ENCODE assay signal across 8 mouse cellular contexts in the genomic region with DNA sequence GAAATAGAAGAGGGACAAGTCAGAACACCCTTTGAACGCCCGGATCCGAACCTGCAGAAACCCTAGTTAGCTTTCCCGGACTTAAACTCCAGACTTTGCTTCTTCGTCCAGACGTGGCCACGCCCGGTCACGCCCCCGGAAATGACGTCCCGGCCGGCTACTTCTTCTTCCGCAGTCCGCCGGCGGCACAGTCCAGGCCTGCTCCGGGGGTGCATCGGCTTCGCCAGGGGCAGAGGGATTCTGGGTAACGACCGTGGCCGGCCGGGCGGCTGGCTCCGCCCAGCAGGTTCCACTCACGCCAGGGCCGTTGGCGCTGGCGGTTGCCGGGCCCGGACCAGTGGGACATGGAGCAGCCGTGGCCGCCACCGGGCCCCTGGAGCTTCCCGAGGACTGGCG. TPM values are rescaled to one million over a fixed set of nuclear protein-coding genes. Genes with fewer than 3 reads are reported as not detected.
DNase-seq lines count a peak whose midpoint lies in the region; ATAC-seq and TF ChIP-seq lines count a peak whose summit lies in the region.

Cdc37l1 (plus strand) TSS at position 159 of the 396 bp plus-strand sequence.

- H3K27me3 ChIP-seq in forebrain, embryonic 16.5 days (replicated peaks; ENCODE audit: control insufficient read depth, insufficient read depth, low read length) = no peaks in the 10 kb centered on the region
- no peaks in the 10 kb centered on the region for H3K27me3 ChIP-seq in lung, embryonic 14.5 days (ENCODE audit: insufficient read depth, low read length)
- H3K27me3 ChIP-seq in thymus, adult 2 months (ENCODE audit: control insufficient read depth, insufficient read depth, low read length) = no peaks in the 10 kb centered on the region

- intact Hi-C loops in heart, postnatal 36 days (cut with DNase I) = loop anchor here (2.0 to 5.0 kb wide), 4 partner anchors 25 to 262 kb away; partner anchors contain the start of genes Ak3 and Jak2

- peaks cover 0 to 4% of the 10 kb centered on the region in 2 experiments; a peak in 1 of 4 replicates for H3K4me1 ChIP-seq in ES-E14 (ENCODE audit: control insufficient read depth in 2 of 2, insufficient read depth in 2 of 2, low read length in 2 of 2, poor library complexity in 1 of 2)
- peaks cover 24% of the 10 kb centered on the region for H3K4me1 ChIP-seq in forebrain, embryonic 16.5 days (replicated peaks; ENCODE audit: control insufficient read depth, insufficient read depth, low read length)
- H3K4me1 ChIP-seq in lung, embryonic 14.5 days (ENCODE audit: insufficient read depth) = peaks cover 7% of the 10 kb centered on the region
- H3K4me1 ChIP-seq in olfactory bulb, adult 2 months (ENCODE audit: control insufficient read depth, insufficient read depth, low read length) = peaks cover 3% of the 10 kb centered on the region; the same call in 1 of the 2 replicates
- peaks cover 7% of the 10 kb centered on the region for H3K4me1 ChIP-seq in thymus, adult 2 months (replicated peaks; ENCODE audit: control insufficient read depth, insufficient read depth, low read length)

- H3K4me3 ChIP-seq in ES-E14 (ENCODE audit: insufficient read depth in 1 of 2, low read depth in 1 of 2, low read length in 2 of 2, poor library complexity in 1 of 2, severe bottlenecking in 1 of 2) = peak within 1 kb of the TSS; percentile 87 to 93
- peak within 1 kb of the TSS; percentile 99 for H3K4me3 ChIP-seq in forebrain, embryonic 16.5 days (replicated peaks; ENCODE audit: low read length)
- H3K4me3 ChIP-seq in layer of hippocampus, adult 2 months = peak within 1 kb of the TSS; percentile 67
- H3K4me3 ChIP-seq in lung, embryonic 14.5 days (ENCODE audit: low read depth, low read length) = peak within 1 kb of the TSS; percentile 73
- H3K4me3 ChIP-seq in olfactory bulb, adult 2 months (ENCODE audit: insufficient read depth, low read depth, low read length) = peak within 1 kb of the TSS; percentile 89
- H3K4me3 ChIP-seq in thymus, adult 2 months (ENCODE audit: control insufficient read depth, insufficient read depth, low read length) = peak within 1 kb of the TSS; percentile 77

- peak within 1 kb of the TSS; percentile 51 for H3K27ac ChIP-seq in ES-E14 (ENCODE audit: insufficient read depth, low read depth, low read length, poor library complexity, severe bottlenecking)
- peak within 1 kb of the TSS; percentile 80 for H3K27ac ChIP-seq in forebrain, embryonic 16.5 days (ENCODE audit: low read length)
- H3K27ac ChIP-seq in layer of hippocampus, adult 2 months = peak within 1 kb of the TSS; percentile 96
- H3K27ac ChIP-seq in lung, embryonic 14.5 days (ENCODE audit: low read depth) = peak within 1 kb of the TSS; percentile 89
- H3K27ac ChIP-seq in olfactory bulb, adult 2 months (ENCODE audit: insufficient read depth, low read depth, low read length) = peak within 1 kb of the TSS; percentile 74
- H3K27ac ChIP-seq in thymus, adult 2 months (ENCODE audit: control insufficient read depth, insufficient read depth, low read length) = no peak within 1 kb of the TSS

- TF ChIP-seq POLR2A in olfactory bulb, adult 2 months (IDR thresholded peaks at IDR 0.05; ENCODE audit: insufficient read depth, low read depth, low read length) = peak; percentile 84
- peak; percentile 87 for TF ChIP-seq POLR2A in thymus, adult 2 months (IDR thresholded peaks at IDR 0.05; ENCODE audit: control insufficient read depth, extremely low read depth, insufficient read depth, low read length, poor library complexity)

- H3K9me3 ChIP-seq in ES-E14 (ENCODE audit: control insufficient read depth, insufficient read depth, low read depth, low read length) = no peaks in the 10 kb centered on the region
- H3K9me3 ChIP-seq in forebrain, embryonic 16.5 days (ENCODE audit: control insufficient read depth, low read length) = no peaks in the 10 kb centered on the region
- H3K9me3 ChIP-seq in lung, embryonic 14.5 days (ENCODE audit: low read depth, low read length) = no peaks in the 10 kb centered on the region; the same call in 1 of the 2 replicates

- in situ Hi-C loops in ES-E14 (cut with MboI; ENCODE audit: low sequenced_read_pairs in 2 of 2, unreplicated experiment in 2 of 2) = no loop called here

- peak; percentile 96 for ATAC-seq in forebrain, embryonic 16.5 days
- peak; percentile 99 for ATAC-seq in lung, embryonic 14.5 days (ENCODE audit: insufficient read depth)

- H3K9ac ChIP-seq in ES-E14 (ENCODE audit: insufficient read depth, low read depth, low read length, poor library complexity, severe bottlenecking) = peak within 1 kb of the TSS; percentile 94
- H3K9ac ChIP-seq in forebrain, embryonic 16.5 days (replicated peaks; ENCODE audit: low read depth, low read length) = peak within 1 kb of the TSS; percentile 90
- peak within 1 kb of the TSS; percentile 90 for H3K9ac ChIP-seq in lung, embryonic 14.5 days

- no peak for TF ChIP-seq CTCF in layer of hippocampus, adult 2 months (conservative IDR thresholded peaks at IDR 0.05)
- TF ChIP-seq CTCF in lung, embryonic 14.5 days (IDR thresholded peaks at IDR 0.05; ENCODE audit: low read depth) = no peak
- no peak for TF ChIP-seq CTCF in olfactory bulb, adult 2 months (IDR thresholded peaks at IDR 0.05; ENCODE audit: insufficient read depth, low read depth, low read length)
- no peak; the same call in 1 of the 2 replicates for TF ChIP-seq CTCF in thymus, adult 2 months (IDR thresholded peaks at IDR 0.05; ENCODE audit: borderline replicate concordance, control insufficient read depth, extremely low read depth, insufficient read depth, low read length, poor library complexity)

- WGBS in forebrain, embryonic 16.5 days = 0% methylated on average over 37 of the region's 37 CpGs
- whole genome bisulfite sequencing in lung, embryonic 14.5 days = under 1% methylated on average over 37 of the region's 37 CpGs
- WGBS in olfactory bulb, adult 2 months = under 1% methylated on average over 37 of the region's 37 CpGs
- WGBS in thymus, adult 2 months = under 1% methylated on average over 37 of the region's 37 CpGs

- H3K36me3 ChIP-seq in ES-E14 (ENCODE audit: control insufficient read depth, insufficient read depth, low read length, poor library complexity, severe bottlenecking) = peaks cover 2% of the 10 kb centered on the region
- H3K36me3 ChIP-seq in forebrain, embryonic 16.5 days (ENCODE audit: control insufficient read depth, insufficient read depth) = peaks cover 7% of the 10 kb centered on the region; the same call in 1 of the 2 replicates
- H3K36me3 ChIP-seq in lung, embryonic 14.5 days (ENCODE audit: insufficient read depth) = peaks cover 21% of the 10 kb centered on the region; the same call in 1 of the 2 replicates
- H3K36me3 ChIP-seq in thymus, adult 2 months (ENCODE audit: control insufficient read depth, insufficient read depth, low read length) = peaks cover 8% of the 10 kb centered on the region

- H3K4me2 ChIP-seq in forebrain, embryonic 16.5 days (ENCODE audit: low read length) = peak within 1 kb of the TSS; percentile 73
- peak within 1 kb of the TSS; percentile 79 for H3K4me2 ChIP-seq in lung, embryonic 14.5 days

- DNase-seq in ES-E14 (ENCODE audit: low read depth, low spot score) = peak; percentile 88
- DNase-seq in cerebellum, adult 11-12 months = peak; percentile 97
- peak; percentile 99 to 100 for DNase-seq in heart, postnatal 36 days
- peak; percentile 95 to 99 for DNase-seq in layer of hippocampus, adult 2 months (ENCODE audit: low spot score in 2 of 2)
- DNase-seq in lung, embryonic 14.5 days = peak; percentile 99
- DNase-seq in thymus, adult 2 months = peak; percentile 96

TF ChIP-seq in ES-E14, 5 proteins besides CTCF, POLR2A, EP300 and RAD21:
- no peak for TF ChIP-seq MAFK (IDR thresholded peaks at IDR 0.05; ENCODE audit: insufficient read depth, low read depth, low read length)
- no peak for TF ChIP-seq ZNF384 (IDR thresholded peaks at IDR 0.05; ENCODE audit: low read depth, low read length)
- TF ChIP-seq CHD2 (IDR thresholded peaks at IDR 0.05; ENCODE audit: low read depth, low read length) = no peak
- TF ChIP-seq HCFC1 (IDR thresholded peaks at IDR 0.05; ENCODE audit: borderline replicate concordance, insufficient read depth, low read length) = no peak
- TF ChIP-seq ZC3H11A (IDR thresholded peaks at IDR 0.05; ENCODE audit: borderline replicate concordance, low read depth, low read length) = no peak
TF ChIP-seq in ES-E14: peak in this region for 0.

RNA-seq across cellular contexts. Expression of gene Cdc37l1, which starts in this region (rescaled TPM):
- total RNA-seq in ES-E14 (2012; rRNA removed) = 46.8 and 52.7 TPM in 2 replicates
- 56.6 and 57.6 TPM in 2 replicates for polyA plus RNA-seq in forebrain, embryonic 16.5 days (2015; fragmentation: Nextera tagmentation; extraction: Ambion mirVana)
- total RNA-seq in heart, postnatal 36 days (2021) = 10 to 100 TPM; 63.6 to 69.9 TPM
- total RNA-seq in layer of hippocampus, adult 2 months (2021) = 100 to 1,000 TPM; 105 to 114 TPM
- polyA plus RNA-seq in lung, embryonic 14.5 days (2014; fragmentation: Nextera tagmentation; extraction: Ambion mirVana) = 44.5 and 46.4 TPM in 2 replicates
- 483 TPM in 1 of 2 replicates, not detected in the other for polyA plus RNA-seq in olfactory bulb, adult 2 months (2012; ENCODE audit: insufficient read depth, insufficient read length, low replicate concordance, missing spikeins)
- 21.4 and 26.0 TPM in 2 replicates for polyA plus RNA-seq in thymus, adult 2 months (2012; rRNA removed)
